ENCODE assay signal across 25 mouse cellular contexts in genomic region chr6:27101509-27102116, GRCm38 (mm10).
DNase-seq lines count a peak whose midpoint lies in the region; ATAC-seq and TF ChIP-seq lines count a peak whose summit lies in the region.
"Had no signal": no experiment of that assay in that cellular context is flagged by ENCODE, and none has a peak within 500 bp of the region (broad histone marks: within the 10 kb centered on the region; RNA-seq: fewer than 3 reads in every experiment).

No protein-coding gene starts in this region.

- H3K9ac ChIP-seq in embryonic facial prominence, embryonic 14.5 days (ENCODE audit: low read depth, low read length) = no peak overlapping the region
- no peak overlapping the region for H3K9ac ChIP-seq in midbrain, embryonic 15.5 days
- H3K9ac ChIP-seq: embryonic facial prominence, embryonic 13.5 days; forebrain, embryonic 12.5 days; heart, embryonic 12.5 days; heart, embryonic 15.5 days; hindbrain, embryonic 13.5 days had no signal

- no peak overlapping the region for H3K27ac ChIP-seq in embryonic facial prominence, embryonic 14.5 days (replicated peaks; ENCODE audit: low read depth, low read length)
- no peak overlapping the region for H3K27ac ChIP-seq in embryonic facial prominence, embryonic 10.5 days (replicated peaks)
- no peak overlapping the region for H3K27ac ChIP-seq in midbrain, embryonic 15.5 days
- H3K27ac ChIP-seq: embryonic facial prominence, embryonic 13.5 days; forebrain, embryonic 12.5 days; heart, embryonic 15.5 days; hindbrain, embryonic 10.5 days; hindbrain, embryonic 13.5 days had no signal

- TF ChIP-seq POLR2A in brain, embryonic 14.5 days (IDR thresholded peaks at IDR 0.05; ENCODE audit: borderline replicate concordance, extremely low read depth, insufficient read depth, insufficient read length, poor library complexity, severe bottlenecking) = no peak

- no peaks in the 10 kb centered on the region for H3K9me3 ChIP-seq in embryonic facial prominence, embryonic 14.5 days (ENCODE audit: control insufficient read depth, low read length)
- H3K9me3 ChIP-seq in embryonic facial prominence, embryonic 10.5 days = no peaks in the 10 kb centered on the region
- no peaks in the 10 kb centered on the region for H3K9me3 ChIP-seq in midbrain, embryonic 15.5 days
- H3K9me3 ChIP-seq: embryonic facial prominence, embryonic 13.5 days; forebrain, embryonic 12.5 days; heart, embryonic 12.5 days; heart, embryonic 15.5 days; hindbrain, embryonic 10.5 days; hindbrain, embryonic 13.5 days had no signal

- ATAC-seq in embryonic facial prominence, embryonic 14.5 days (ENCODE audit: low read depth) = no peak
- ATAC-seq in midbrain, embryonic 15.5 days (replicated peaks) = 0 out of 2 replicates have a peak, but pooled peaks have one; percentile 50
- ATAC-seq: activated CD4-positive, CD25-positive, alpha-beta regulatory T cell, adult 4 months; hindbrain, embryonic 16.5 days had no signal

- H3K36me3 ChIP-seq in embryonic facial prominence, embryonic 14.5 days (ENCODE audit: control insufficient read depth, insufficient read depth, low read length) = no peaks in the 10 kb centered on the region
- no peaks in the 10 kb centered on the region for H3K36me3 ChIP-seq in embryonic facial prominence, embryonic 10.5 days (replicated peaks)
- H3K36me3 ChIP-seq in midbrain, embryonic 15.5 days (replicated peaks) = no peaks in the 10 kb centered on the region
- H3K36me3 ChIP-seq: embryonic facial prominence, embryonic 13.5 days; forebrain, embryonic 12.5 days; heart, embryonic 12.5 days; heart, embryonic 15.5 days; hindbrain, embryonic 10.5 days; hindbrain, embryonic 13.5 days had no signal

- H3K4me3 ChIP-seq in embryonic facial prominence, embryonic 14.5 days (ENCODE audit: low read depth, low read length) = no peak overlapping the region
- H3K4me3 ChIP-seq in embryonic facial prominence, embryonic 10.5 days = no peak overlapping the region
- no peak overlapping the region for H3K4me3 ChIP-seq in midbrain, embryonic 15.5 days
- H3K4me3 ChIP-seq: embryonic facial prominence, embryonic 13.5 days; forebrain, embryonic 12.5 days; heart, embryonic 12.5 days; heart, embryonic 15.5 days; hindbrain, embryonic 10.5 days; hindbrain, embryonic 13.5 days had no signal

- peak; percentile 0 for DNase-seq in embryonic facial prominence, embryonic 14.5 days (ENCODE audit: low spot score)
- DNase-seq in embryonic facial prominence, embryonic 10.5 days (ENCODE audit: low spot score) = no peak
- peak; percentile 1 for DNase-seq in left cerebral cortex, postnatal 4 days
- no peak for DNase-seq in left cerebral cortex, postnatal 14 days (ENCODE audit: low spot score in 2 of 2)
- peak; percentile 45 for DNase-seq in brain, embryonic 14.5 days (ENCODE audit: low read depth)
- DNase-seq in cerebellum, adult 8-10 months = no peak
- DNase-seq in right cerebral cortex, postnatal 10 days (ENCODE audit: low spot score in 2 of 2) = no peak
- DNase-seq: adrenal gland, adult 8-10 months; adrenal gland, postnatal 25 days; cerebellum, adult 18-20 months; cerebellum, adult 9-11 months; cerebellum, postnatal 25 days; gastrocnemius, postnatal 25 days; heart, adult 18-20 months; heart, postnatal 10 days; heart, postnatal 36 days had no signal

- no peaks in the 10 kb centered on the region for H3K4me1 ChIP-seq in embryonic facial prominence, embryonic 14.5 days (ENCODE audit: control insufficient read depth, insufficient read depth, low read length)
- no peaks in the 10 kb centered on the region for H3K4me1 ChIP-seq in embryonic facial prominence, embryonic 10.5 days
- no peaks in the 10 kb centered on the region for H3K4me1 ChIP-seq in midbrain, embryonic 15.5 days
- H3K4me1 ChIP-seq: embryonic facial prominence, embryonic 13.5 days; heart, embryonic 12.5 days; heart, embryonic 15.5 days; hindbrain, embryonic 10.5 days; hindbrain, embryonic 13.5 days had no signal

- TF ChIP-seq CTCF in brain, embryonic 14.5 days (IDR thresholded peaks at IDR 0.05; ENCODE audit: borderline replicate concordance, extremely low read depth, insufficient read depth, insufficient read length) = no peak

- H3K27me3 ChIP-seq in embryonic facial prominence, embryonic 14.5 days (replicated peaks; ENCODE audit: control insufficient read depth, insufficient read depth, low read length) = no peaks in the 10 kb centered on the region
- H3K27me3 ChIP-seq in embryonic facial prominence, embryonic 10.5 days (replicated peaks; ENCODE audit: low read depth, poor library complexity, severe bottlenecking) = no peaks in the 10 kb centered on the region
- no peaks in the 10 kb centered on the region for H3K27me3 ChIP-seq in midbrain, embryonic 15.5 days (replicated peaks)
- H3K27me3 ChIP-seq: embryonic facial prominence, embryonic 13.5 days; forebrain, embryonic 12.5 days; heart, embryonic 12.5 days; heart, embryonic 15.5 days; hindbrain, embryonic 13.5 days had no signal

- no peak overlapping the region for H3K4me2 ChIP-seq in embryonic facial prominence, embryonic 14.5 days (ENCODE audit: low read depth, low read length)
- no peak overlapping the region for H3K4me2 ChIP-seq in midbrain, embryonic 15.5 days
- H3K4me2 ChIP-seq: embryonic facial prominence, embryonic 13.5 days; forebrain, embryonic 12.5 days; heart, embryonic 12.5 days; heart, embryonic 15.5 days; hindbrain, embryonic 13.5 days had no signal

- intact Hi-C loops in left cerebral cortex, postnatal 4 days (cut with DNase I) = no loop called here
- intact Hi-C loops in left cerebral cortex, postnatal 14 days (cut with DNase I) = no loop called here

- 59% methylated on average over 2 of the region's 2 CpGs for WGBS in embryonic facial prominence, embryonic 14.5 days
- WGBS in embryonic facial prominence, embryonic 10.5 days = 80% methylated on average over 2 of the region's 2 CpGs
- 17% methylated on average over 2 of the region's 2 CpGs for WGBS in midbrain, embryonic 15.5 days

Comparison
In these comparisons a context has a peak if more than half of its experiments do, and no peak if none do; other contexts are left out.
1. DNase-seq: peak in embryonic facial prominence, embryonic 14.5 days (single experiment), left cerebral cortex, postnatal 4 days (single experiment) and brain, embryonic 14.5 days (single experiment); none in embryonic facial prominence, embryonic 10.5 days (single experiment), left cerebral cortex, postnatal 14 days (0 of 2), cerebellum, adult 8-10 months (single experiment) and right cerebral cortex, postnatal 10 days (0 of 2).